Mouse (Mus musculus) heart, postnatal 10 days (tissue): ENCODE measurements at regions not wholly inside any gene's neighbourhood (a gene's known extent, or its start where the extent isn't known, plus 50 kb on each side); places are given as distances from the start of the nearest gene placed in this dataset.

Experiments
- DNase-seq, 2 experiments: peaks; one replicate each; pipeline ENCODE4 v3.0.0; 2021
- intact Hi-C: fragments of 180-260 bp; cut with DNase I; formaldehyde crosslinking; loops from one replicate; pipeline ENCODE4 v1.15.1; 2025

DNA sequence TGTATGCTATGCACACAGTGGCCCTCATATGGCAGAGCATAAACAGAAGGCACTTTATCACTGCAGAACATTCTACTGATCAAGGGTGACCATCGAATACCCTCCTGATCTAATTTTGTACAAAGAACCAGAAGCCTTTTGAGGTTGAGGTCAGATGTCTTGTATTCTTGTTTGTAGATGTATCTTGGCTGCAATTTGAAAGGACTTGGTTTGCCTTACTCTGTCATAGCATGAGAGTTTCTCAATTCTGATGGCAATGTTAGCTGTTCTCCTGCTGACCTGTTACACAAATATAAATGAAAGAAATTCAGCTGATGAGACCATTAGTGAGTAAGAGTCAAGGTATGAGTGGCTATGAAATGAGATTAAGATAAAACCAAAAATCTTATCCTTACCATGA is 199.1 kb upstream of the Aldoart1 start:
- no peak for DNase-seq
- intact Hi-C loops, result no loop called here

DNA sequence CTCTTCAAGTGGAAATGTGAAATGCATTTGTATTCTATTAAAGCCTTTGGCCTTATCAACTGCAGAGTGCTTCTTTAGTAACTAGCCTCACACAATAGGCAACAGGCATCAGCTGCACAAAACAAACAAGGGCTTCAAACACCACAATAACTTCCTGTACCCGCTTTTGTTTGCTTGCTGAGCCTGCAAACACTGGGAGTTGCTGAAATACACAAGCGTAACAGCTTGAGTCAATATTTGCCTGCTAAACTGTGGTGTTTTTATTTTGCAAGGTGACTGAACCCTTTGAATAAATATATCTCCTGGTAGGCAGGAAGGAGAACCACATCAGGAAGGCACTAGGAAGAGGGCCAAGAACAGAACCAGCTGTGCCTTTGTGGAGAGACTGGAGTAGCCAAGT is 195.4 kb upstream of the Aldoart1 start:
- DNase-seq, result no peak
- intact Hi-C loops, result no loop called here

DNA sequence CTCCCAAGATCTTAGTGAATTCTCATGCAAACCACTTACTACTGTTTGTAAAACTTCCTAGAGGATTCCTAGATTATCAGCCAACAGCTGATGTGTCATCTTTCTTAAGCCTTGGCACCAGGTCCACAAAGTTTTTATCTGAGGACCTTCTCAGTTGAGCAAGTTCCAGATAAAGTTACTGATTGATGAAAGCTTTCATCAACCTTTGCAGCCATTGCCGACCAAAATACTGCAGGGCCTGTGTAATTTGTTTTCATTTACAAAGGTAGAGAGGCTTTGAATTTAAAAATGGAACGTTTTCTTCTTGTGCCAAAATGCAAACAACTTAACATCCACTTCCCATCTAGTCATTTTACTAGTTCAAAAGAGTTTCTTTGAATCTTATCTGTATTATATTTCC is 191.9 kb upstream of the Aldoart1 start:
- no peak for DNase-seq
- intact Hi-C loops, result no loop called here

DNA sequence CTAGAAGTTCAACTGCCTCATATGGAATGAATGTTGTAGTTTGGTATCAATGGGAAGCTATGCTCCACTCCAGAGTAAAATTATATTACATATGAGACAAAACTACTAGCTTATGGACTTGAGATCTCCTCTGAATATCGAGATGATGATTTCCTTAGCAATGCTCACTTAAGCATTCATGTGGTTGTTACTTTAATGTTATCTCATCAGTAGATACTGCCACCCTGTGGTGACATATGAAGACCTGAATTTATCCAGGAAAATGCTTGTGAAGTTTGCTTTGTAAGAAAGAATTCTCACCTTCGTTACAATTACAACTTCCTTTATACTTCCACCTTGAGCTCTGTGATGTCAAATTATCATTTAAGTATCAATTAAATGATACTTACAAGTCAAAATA is 190.2 kb upstream of the Aldoart1 start:
- intact Hi-C loops, result no loop called here
- DNase-seq, result no peak

DNA sequence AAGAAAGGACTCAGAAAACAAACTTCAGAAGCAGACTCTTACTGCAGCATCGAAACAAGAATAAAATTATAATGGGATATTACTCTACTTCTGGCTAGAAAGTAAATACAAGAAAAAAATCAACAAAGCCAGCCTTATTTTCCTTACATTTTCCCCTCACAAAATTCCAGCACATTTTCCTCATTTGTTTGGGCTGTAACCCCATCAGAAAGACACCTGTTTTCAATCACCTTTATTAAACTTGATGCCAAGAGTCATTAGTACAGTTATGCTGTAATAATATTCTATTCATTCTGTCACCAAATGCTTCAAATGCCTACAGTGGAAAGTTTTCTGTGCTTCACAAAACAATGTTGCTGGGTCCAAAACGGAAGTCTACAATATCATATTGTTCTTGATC is 189.1 kb upstream of the Aldoart1 start:
- DNase-seq, result no peak
- intact Hi-C loops, result no loop called here

DNA sequence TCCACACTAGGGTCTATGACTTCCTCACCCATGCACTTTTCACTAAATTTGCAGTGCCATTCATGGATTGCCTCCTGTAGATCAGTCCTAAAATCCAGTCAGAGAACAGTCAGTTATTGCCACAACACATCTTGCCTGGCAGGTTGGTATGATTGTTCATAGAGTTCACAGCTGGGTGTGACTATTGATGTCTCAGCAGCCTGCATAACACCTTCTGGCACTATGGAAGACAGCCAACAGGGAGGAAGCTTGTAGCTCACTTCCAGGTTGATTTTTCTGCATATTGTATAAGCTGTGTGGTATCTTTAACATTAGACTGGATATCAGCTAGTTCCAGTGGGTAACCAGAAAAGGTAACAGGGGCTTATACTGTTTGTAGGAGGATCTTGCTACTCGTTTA is 145.3 kb upstream of the Aldoart1 start:
- intact Hi-C loops, result no loop called here
- no peak for DNase-seq

DNA sequence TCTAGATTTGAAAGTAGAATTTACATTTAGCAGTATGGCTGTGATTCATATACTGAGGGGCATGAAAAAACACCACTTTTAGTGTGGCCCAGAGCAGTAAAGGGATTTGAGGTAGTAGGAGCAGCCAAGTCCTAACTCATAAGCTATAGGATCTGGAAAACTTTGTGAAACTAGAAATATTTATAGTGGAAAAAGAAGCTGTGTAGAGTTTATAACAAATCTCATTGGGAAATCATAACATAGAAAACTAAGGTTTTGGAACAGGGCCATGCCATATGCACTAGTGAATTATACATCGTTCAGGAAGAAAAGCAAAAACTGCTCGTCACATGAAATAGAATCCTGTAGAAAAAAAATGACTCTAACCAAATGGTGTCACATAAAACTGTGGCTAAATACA is 143.7 kb upstream of the Aldoart1 start:
- no peak for DNase-seq
- intact Hi-C loops, result no loop called here

DNA sequence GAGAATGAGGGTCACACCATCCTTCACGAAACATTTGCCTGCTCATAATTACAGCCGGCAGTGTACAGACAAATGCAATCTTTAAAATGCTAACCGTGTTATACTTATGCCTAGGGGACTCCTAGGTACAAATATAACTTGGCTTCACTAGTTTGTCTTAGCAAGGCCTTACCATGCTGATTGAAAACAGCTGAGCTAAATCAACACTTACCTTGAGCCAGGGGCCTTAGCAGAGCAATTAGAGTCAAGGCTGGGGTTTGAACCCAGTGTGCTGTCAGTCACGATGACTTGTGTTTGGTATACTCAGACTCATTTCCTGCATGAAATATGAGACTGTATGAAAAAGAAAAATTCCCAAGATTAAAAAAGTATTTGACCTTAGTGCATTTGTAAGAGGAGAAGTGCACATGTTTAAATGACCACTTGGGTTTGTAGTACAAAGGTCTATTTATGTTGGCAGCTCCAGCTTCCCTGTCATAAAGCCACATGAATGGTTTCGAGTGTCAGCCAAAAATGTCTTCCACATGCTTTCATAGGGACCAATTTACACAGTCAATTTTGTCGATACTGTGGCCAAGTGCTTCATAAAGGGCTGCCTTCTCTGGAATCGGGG is 94.0 kb upstream of the Aldoart1 start:
- intact Hi-C loops, result loop anchor here (2.0 kb wide), 1 partner anchor 22 kb away; no protein-coding TSS in a partner anchor
- peak in 1 of 2 experiments; percentile 12 for DNase-seq

DNA sequence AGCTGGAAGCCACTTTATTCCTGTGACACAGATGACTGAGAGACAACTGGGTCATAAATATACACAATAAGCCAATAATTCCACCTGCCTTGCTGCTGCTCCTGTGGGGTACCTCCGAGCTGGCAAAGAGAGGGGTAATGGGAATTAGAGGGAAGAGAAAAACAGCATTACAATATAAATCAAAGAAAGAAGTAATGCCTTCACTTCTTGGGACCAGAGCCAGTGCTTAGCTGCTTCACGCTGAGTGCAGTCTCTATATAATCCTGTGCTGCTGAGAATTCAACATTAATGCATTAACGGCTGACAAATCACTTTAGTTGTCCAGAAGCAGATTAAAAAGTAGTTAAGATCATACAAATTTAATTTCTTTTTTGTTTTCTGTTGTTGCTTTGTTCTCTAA is 71.0 kb upstream of the Aldoart1 start:
- intact Hi-C loops, result no loop called here
- no peak for DNase-seq

DNA sequence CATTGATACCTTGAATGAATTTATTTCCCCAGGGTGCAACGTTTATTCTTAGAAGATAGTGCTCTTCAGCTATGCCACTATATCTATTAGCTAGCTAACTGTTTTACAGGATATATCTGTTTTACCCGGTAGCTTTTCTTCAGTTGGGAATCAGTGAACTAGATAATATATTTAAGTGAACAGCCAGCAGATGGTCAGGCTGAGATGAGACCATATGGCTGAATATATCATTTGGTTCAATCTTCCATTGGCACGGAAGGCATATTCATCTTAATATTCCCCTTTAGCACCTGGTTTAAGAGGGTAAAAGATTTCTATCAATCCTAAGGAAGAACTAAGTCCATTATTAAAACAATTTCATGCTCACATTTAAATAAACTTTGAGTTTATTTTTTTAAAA is 62.6 kb upstream of the Aldoart1 start:
- intact Hi-C loops, result no loop called here
- no peak for DNase-seq
